Mouse (Mus musculus): ENCODE measurements at regions not wholly inside any gene's neighbourhood (a gene's known extent, or its start where the extent isn't known, plus 50 kb on each side); places are given as distances from the start of the nearest gene placed in this dataset.
A peak's percentile ranks its signal among the peaks of the same experiment; 100 is the strongest.

DNA sequence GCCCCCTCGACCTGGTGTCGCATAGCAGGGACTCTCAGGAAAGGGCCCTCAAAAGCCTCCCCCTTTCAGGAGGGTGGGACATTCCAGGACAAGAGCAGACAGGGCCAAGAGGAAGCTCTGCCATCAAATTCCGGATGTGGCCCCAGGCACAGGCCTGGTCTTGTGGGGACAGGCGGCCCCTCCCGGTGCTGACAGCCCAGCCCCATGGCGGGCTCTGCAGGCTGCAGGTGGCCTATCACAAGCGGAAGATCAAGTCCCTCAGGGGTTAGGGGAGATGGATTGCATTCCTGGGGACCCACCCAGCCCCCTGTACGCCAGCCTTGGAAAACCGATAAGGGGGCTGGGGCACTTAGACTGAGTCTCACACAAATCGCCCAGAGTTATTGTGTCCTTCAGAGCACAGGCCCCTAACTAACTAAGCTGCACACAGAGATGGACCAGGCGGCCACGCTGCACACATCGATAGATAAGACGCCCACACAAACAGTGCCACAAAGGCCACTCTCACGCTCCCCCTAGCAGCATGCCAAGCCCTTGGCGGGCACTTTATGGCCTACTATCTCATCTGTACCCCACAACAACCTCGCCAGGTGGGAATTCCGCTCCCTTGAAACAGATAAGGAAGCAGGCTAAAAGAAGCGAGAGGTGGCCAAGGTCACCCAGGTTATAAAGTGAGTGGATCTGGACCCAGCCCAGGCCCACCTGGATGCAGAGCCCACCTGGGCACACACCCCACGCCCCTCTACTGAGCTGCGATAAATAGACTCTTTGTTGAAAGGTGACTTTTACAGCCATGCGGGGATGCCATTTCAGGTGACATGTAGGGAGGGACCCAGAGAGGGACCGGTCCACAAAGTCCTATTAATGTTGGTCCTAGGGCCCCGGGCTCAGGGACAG is 55.5 kb downstream of the Gm5294 start:
- no peak overlapping the region for H3K9ac ChIP-seq
- ATAC-seq (ENCODE audit: insufficient number of reproducible peaks, low FRiP score) = peak; percentile 41; the same call in 1 of the 2 replicates
- H3K4me2 ChIP-seq = no peak overlapping the region
- H3K27ac ChIP-seq (ENCODE audit: poor library complexity, severe bottlenecking) = no peak overlapping the region
- H3K4me3 ChIP-seq = no peak overlapping the region
- H3K27me3 ChIP-seq (replicated peaks) = 0 out of 2 replicates have a peak, but pooled peaks cover 3% of the 10 kb centered on the region
- H3K36me3 ChIP-seq = no peaks in the 10 kb centered on the region
- no peaks in the 10 kb centered on the region for H3K9me3 ChIP-seq (replicated peaks)
- 45% methylated on average over 24 of the region's 24 CpGs for WGBS
- peaks cover 20% of the 10 kb centered on the region for H3K4me1 ChIP-seq (replicated peaks)

DNA sequence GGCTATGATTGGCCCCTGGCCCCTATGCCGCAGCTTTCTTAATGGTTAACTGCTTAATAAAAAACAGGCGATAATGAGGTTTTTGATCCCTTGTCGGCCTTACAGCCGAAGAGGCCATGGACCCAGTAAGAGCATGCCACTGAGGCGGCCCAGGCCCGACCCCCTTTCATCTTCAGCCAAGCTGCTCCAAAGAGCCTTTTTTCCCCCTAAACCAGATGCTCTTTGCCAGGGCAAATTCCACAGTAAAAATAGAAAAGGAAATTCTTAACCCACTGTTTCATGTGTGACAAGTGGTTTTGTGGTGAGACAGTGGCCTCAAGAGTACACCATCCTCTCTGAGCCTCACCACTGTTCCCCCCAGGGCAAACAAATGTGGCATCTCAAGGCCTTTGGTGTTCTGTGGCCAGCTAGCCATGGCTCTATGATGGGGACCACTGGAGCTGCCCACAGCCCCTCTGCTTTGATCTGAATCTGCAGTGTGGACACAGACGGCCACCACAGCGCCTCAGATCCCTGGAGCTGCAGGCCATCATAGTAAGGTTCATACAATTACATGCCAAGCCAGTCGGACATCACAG is 61.9 kb downstream of the Gm5294 start:
- Histone ChIP-seq H3K9me3 (replicated peaks) (no peaks in the 10 kb centered on the region), H3K27me3 (replicated peaks) (peaks cover 6% of the 10 kb centered on the region; the same call in 1 of the 2 replicates), H3K9ac (no peak overlapping the region), H3K4me2 (no peak overlapping the region), H3K4me3 (no peak overlapping the region), H3K27ac (ENCODE audit: poor library complexity, severe bottlenecking) (no peak overlapping the region), H3K4me1 (replicated peaks) (0 out of 2 replicates have a peak, but pooled peaks cover 9% of the 10 kb centered on the region), H3K36me3 (no peaks in the 10 kb centered on the region)
- ATAC-seq (ENCODE audit: insufficient number of reproducible peaks, low FRiP score) = no peak
- WGBS = 73% methylated on average over 9 of the region's 9 CpGs

DNA sequence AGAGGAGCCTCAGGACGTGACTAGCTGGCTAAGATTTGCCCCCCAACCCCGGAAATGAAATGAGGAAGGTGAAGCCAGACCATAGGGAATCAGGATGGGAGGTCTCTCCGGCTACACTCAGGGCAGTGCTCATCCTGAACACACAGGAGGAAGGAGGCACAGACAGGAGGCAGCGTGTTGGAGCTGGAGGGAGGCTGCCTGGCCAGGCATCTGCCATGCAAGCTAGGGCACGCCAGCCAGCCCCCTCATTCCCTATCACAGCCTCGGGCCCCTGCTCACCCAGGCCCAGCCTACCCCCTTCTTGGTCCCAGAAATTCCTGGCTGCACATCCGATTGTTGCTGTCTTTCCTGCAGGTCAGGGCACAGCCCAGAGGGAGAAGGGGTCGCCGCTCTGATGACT is 63.7 kb downstream of the Gm5294 start:
- H3K4me2 ChIP-seq = no peak overlapping the region
- no peaks in the 10 kb centered on the region for H3K9me3 ChIP-seq (replicated peaks)
- H3K36me3 ChIP-seq = no peaks in the 10 kb centered on the region
- no peak overlapping the region for H3K4me3 ChIP-seq
- no peak for ATAC-seq (ENCODE audit: insufficient number of reproducible peaks, low FRiP score)
- H3K9ac ChIP-seq = no peak overlapping the region
- H3K4me1 ChIP-seq (replicated peaks) = 0 out of 2 replicates have a peak, but pooled peaks cover 9% of the 10 kb centered on the region
- no peak overlapping the region for H3K27ac ChIP-seq (ENCODE audit: poor library complexity, severe bottlenecking)
- 55% methylated on average over 9 of the region's 9 CpGs for WGBS
- peaks cover 6% of the 10 kb centered on the region; the same call in 1 of the 2 replicates for H3K27me3 ChIP-seq (replicated peaks)

DNA sequence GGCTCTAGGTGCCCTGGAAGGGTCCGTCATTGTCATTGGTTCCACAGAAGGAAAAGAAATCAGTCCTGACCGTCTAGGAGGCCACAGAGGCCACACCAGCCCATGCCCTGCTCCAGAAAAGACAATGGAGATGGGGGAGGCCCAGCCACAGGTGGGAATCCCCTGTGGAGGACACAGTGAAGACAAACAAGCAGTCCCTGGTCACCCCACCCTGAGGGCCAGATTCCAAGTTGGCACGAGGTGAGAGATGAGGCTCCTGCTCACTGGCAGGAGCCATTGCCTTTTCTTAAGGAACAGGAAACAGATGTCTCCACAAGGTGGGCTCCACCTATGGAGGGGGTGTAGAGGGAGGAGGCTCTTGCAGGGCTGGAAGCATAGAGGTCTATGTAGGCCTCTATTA is 66.0 kb downstream of the Gm5294 start:
- H3K4me1 ChIP-seq (replicated peaks) = peaks cover 22% of the 10 kb centered on the region
- no peak overlapping the region for H3K27ac ChIP-seq (ENCODE audit: poor library complexity, severe bottlenecking)
- ATAC-seq (ENCODE audit: insufficient number of reproducible peaks, low FRiP score) = no peak
- H3K4me3 ChIP-seq = no peak overlapping the region
- 71% methylated on average over 3 of the region's 3 CpGs for WGBS
- no peak overlapping the region for H3K4me2 ChIP-seq
- H3K9ac ChIP-seq = no peak overlapping the region
- H3K9me3 ChIP-seq (replicated peaks) = no peaks in the 10 kb centered on the region
- peaks cover 6% of the 10 kb centered on the region; the same call in 1 of the 2 replicates for H3K27me3 ChIP-seq (replicated peaks)
- H3K36me3 ChIP-seq = no peaks in the 10 kb centered on the region

DNA sequence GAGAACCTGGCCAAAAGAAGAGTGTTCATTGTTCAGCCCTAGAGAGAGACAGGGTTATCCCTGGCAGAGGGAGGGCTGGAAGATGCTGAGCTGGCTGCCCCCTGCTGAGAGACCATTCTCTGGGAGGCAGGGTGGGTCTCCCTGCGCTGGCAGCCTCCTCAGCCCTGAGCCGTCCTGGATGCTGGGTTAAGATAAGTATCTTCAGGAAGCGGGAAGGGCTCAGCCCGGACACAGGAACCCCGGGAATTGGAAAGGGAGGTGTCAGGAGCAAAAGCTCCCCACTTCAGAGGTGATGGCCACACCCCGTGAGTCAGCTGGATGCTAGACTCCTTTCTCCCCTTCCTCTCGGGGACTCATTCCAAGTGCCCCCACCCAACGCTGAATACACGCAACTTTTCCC is 68.9 kb downstream of the Gm5294 start:
- no peaks in the 10 kb centered on the region for H3K36me3 ChIP-seq
- H3K9ac ChIP-seq = no peak overlapping the region
- no peaks in the 10 kb centered on the region for H3K9me3 ChIP-seq (replicated peaks)
- no peak for ATAC-seq (ENCODE audit: insufficient number of reproducible peaks, low FRiP score)
- no peak overlapping the region for H3K27ac ChIP-seq (ENCODE audit: poor library complexity, severe bottlenecking)
- H3K4me1 ChIP-seq (replicated peaks) = peaks cover 13% of the 10 kb centered on the region
- H3K4me3 ChIP-seq = no peak overlapping the region
- peaks cover 6% of the 10 kb centered on the region; the same call in 1 of the 2 replicates for H3K27me3 ChIP-seq (replicated peaks)
- no peak overlapping the region for H3K4me2 ChIP-seq
- WGBS = 49% methylated on average over 9 of the region's 9 CpGs

DNA sequence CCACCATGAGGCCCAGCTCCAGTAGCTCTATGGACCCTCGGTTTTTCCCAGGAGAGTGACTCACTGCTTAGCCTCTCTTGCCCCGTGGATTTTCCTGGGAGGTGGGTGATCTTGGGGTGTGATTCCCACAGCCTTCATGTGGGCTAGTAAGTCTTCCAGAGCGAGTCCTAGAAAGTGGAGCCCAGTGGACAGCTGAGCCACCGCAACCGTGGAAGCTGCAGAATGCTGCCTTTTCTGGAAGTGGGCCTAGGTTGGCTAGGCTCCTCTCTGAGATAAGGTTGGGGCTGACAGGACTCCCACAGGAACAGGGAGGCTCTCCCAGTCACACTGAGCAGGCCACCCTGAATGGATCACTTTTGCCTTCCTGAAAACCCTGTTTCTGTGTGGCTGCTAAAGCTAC is 69.9 kb downstream of the Gm5294 start:
- no peak for ATAC-seq (ENCODE audit: insufficient number of reproducible peaks, low FRiP score)
- Histone ChIP-seq H3K9me3 (replicated peaks) (no peaks in the 10 kb centered on the region), H3K27ac (ENCODE audit: poor library complexity, severe bottlenecking) (no peak overlapping the region), H3K36me3 (no peaks in the 10 kb centered on the region), H3K9ac (no peak overlapping the region), H3K4me1 (replicated peaks) (peaks cover 13% of the 10 kb centered on the region), H3K4me2 (no peak overlapping the region), H3K27me3 (replicated peaks) (peaks cover 6% of the 10 kb centered on the region; the same call in 1 of the 2 replicates), H3K4me3 (no peak overlapping the region)
- WGBS = 46% methylated on average over 5 of the region's 5 CpGs

DNA sequence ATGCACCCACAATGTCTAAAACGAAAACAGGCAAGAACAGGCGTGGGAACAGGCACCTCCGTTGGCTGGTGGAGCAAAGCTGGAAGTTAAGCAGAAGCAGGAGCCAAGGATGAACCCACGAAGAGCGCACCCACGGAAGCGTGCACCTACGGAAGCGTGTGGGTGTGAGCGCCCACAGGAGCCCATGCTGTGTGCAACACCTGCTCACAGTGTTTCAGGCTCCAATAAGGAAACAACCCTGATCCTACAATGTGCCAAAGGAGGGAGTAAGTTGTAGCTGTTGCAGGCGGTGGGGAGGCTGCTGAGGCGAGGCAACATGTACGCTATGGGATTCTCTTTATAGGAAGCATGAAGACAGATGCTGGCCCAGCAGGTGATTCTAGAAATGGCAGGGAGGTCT is 74.6 kb downstream of the Gm5294 start:
- 91% methylated on average over 13 of the region's 13 CpGs for WGBS
- H3K27ac ChIP-seq (ENCODE audit: poor library complexity, severe bottlenecking) = no peak overlapping the region

DNA sequence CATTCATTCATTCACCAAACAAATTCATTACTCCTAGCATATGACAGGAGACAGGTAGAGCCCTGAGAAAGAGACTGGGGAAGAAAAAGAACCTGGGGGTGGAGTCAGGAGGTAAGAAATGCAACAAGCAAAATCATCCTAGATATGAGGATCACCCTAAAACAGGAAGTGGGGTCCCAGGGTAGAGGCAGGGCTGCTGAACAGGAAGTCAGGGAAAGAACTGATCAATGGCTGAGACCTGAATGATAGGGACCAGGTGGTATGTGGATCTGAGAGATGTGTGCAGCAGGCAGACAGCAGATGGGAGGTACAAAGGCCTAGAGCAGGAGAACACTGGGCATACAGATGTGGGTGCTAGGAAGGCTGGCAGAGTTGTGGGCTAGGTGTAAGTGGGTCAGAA is 77.4 kb downstream of the Gm5294 start:
- H3K4me1 ChIP-seq (replicated peaks) = peaks cover 24% of the 10 kb centered on the region
- no peak overlapping the region for H3K9ac ChIP-seq
- H3K4me3 ChIP-seq = no peak overlapping the region
- no peak overlapping the region for H3K27ac ChIP-seq (ENCODE audit: poor library complexity, severe bottlenecking)
- H3K9me3 ChIP-seq (replicated peaks) = no peaks in the 10 kb centered on the region
- no peaks in the 10 kb centered on the region for H3K27me3 ChIP-seq (replicated peaks)
- ATAC-seq (ENCODE audit: insufficient number of reproducible peaks, low FRiP score) = no peak
- H3K4me2 ChIP-seq = no peak overlapping the region
- H3K36me3 ChIP-seq = no peaks in the 10 kb centered on the region

More for the DNA sequence above, 74.6 kb downstream of the Gm5294 start:
- peaks cover 33% of the 10 kb centered on the region for H3K4me1 ChIP-seq (replicated peaks)
- no peaks in the 10 kb centered on the region for H3K36me3 ChIP-seq
- H3K9ac ChIP-seq = no peak overlapping the region
- no peak overlapping the region for H3K4me2 ChIP-seq
- no peak overlapping the region for H3K4me3 ChIP-seq
- H3K27me3 ChIP-seq (replicated peaks) = no peaks in the 10 kb centered on the region
- no peak for ATAC-seq (ENCODE audit: insufficient number of reproducible peaks, low FRiP score)
- no peaks in the 10 kb centered on the region for H3K9me3 ChIP-seq (replicated peaks)

DNA sequence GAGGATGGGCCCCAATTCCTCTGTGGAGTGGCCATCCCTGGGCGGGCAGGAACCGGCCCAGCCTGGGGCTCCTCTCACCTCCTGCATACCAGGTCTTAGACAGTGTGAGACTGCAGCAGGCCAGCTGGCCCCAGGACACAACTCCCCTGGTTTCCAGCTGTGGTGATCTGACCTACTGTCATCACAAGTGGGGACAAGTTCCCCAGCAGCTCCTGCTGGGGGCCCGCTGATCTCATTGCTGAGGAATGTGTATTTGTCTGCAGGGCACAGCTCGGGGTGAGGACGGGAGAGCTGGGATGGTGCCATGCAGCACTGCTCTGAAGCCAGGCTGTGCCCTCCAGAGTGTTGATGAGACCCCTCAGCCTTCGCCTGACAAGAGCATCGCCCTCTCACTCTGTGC is 78.6 kb downstream of the Gm5294 start:
- no peaks in the 10 kb centered on the region for H3K9me3 ChIP-seq (replicated peaks)
- peak; percentile 83 for ATAC-seq (ENCODE audit: insufficient number of reproducible peaks, low FRiP score)
- 14% methylated on average over 7 of the region's 7 CpGs for WGBS
- H3K4me1 ChIP-seq (replicated peaks) = peaks cover 24% of the 10 kb centered on the region
- no peak overlapping the region for H3K4me3 ChIP-seq
- no peaks in the 10 kb centered on the region for H3K36me3 ChIP-seq
- no peak overlapping the region for H3K9ac ChIP-seq
- no peaks in the 10 kb centered on the region for H3K27me3 ChIP-seq (replicated peaks)
- 0 out of 2 replicates have a peak overlapping the region, but pooled peaks have one; percentile 18 for H3K4me2 ChIP-seq
- peak overlapping the region; percentile 8 for H3K27ac ChIP-seq (ENCODE audit: poor library complexity, severe bottlenecking)

DNA sequence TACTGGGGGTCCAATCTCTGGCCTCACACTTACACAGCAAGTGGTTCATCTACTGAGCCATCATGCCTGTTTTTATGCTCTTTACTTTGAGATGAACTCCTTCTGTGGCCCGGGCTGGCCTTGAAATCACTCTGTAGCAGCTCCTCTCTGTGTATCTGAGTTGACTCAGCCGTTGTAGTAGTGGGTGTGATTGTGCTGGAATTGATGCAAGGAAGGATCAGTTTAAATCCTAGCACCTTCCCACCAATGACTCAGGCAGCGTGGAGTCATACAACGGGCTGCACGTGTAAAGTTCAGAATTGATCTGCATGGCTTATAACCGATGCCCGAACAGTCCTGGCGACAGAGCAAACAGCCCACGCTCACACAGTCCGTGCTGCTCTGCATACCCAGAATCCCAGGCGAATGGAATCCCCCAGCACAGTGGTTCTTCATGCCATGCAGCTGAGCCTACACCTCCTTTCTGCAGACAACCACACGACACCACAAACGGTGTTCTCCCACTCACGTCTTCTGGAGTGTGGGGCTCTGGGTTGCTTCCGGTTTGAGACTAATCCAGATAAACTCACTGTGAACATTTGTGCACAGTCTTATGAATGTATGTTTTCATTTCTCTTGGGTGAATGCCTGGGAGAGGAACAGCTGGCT is 81.2 kb downstream of the Gm5294 start:
- H3K4me1 ChIP-seq (replicated peaks) = peaks cover 27% of the 10 kb centered on the region
- 75% methylated on average over 15 of the region's 15 CpGs for WGBS
- ATAC-seq (ENCODE audit: insufficient number of reproducible peaks, low FRiP score) = no peak
- H3K27me3 ChIP-seq (replicated peaks) = no peaks in the 10 kb centered on the region
- no peak overlapping the region for H3K4me2 ChIP-seq
- H3K4me3 ChIP-seq = no peak overlapping the region
- no peak overlapping the region for H3K9ac ChIP-seq
- H3K9me3 ChIP-seq (replicated peaks) = no peaks in the 10 kb centered on the region
- H3K27ac ChIP-seq (ENCODE audit: poor library complexity, severe bottlenecking) = no peak overlapping the region
- H3K36me3 ChIP-seq = no peaks in the 10 kb centered on the region

DNA sequence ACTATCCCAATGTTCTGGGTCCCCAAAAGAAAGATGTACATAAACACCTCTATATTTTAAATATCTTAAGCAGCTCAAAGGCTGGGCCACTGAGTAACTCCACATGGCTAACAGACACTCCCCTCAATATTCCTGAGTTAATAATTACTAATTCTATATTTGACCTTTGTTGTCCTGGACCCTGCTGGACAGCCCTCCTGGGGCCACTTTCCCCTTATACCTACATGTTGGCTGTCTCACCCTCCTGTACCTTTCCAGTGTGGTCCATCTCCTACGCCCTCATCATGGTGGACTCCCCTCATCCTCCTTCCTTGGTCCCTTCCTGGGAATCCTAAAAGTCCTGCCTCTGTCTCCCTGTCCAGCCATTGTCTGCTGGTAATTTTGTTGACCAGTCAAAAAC is 82.4 kb downstream of the Gm5294 start:
- Histone ChIP-seq H3K4me2 (no peak overlapping the region), H3K4me3 (no peak overlapping the region), H3K36me3 (no peaks in the 10 kb centered on the region), H3K9me3 (replicated peaks) (no peaks in the 10 kb centered on the region), H3K27me3 (replicated peaks) (no peaks in the 10 kb centered on the region), H3K9ac (no peak overlapping the region), H3K27ac (ENCODE audit: poor library complexity, severe bottlenecking) (no peak overlapping the region), H3K4me1 (replicated peaks) (peaks cover 27% of the 10 kb centered on the region)
- 88% methylated on average over 1 of the region's 1 CpGs for WGBS
- ATAC-seq (ENCODE audit: insufficient number of reproducible peaks, low FRiP score) = no peak

All from heart, embryonic 12.5 days (tissue).